Mouse (Mus musculus) neural tube, embryonic 10.5 days (tissue): ENCODE measurements around the gene Pdzrn3.
A peak's percentile ranks its signal among the peaks of the same experiment; 100 is the strongest.

Source experiments
- DNase-seq: peaks from one replicate; pipeline ENCODE4 v3.0.0-alpha.2; 2017; ENCODE audit warnings: low spot score; ENCODE audit errors: extremely low spot score

Gene Pdzrn3

GRCm38 (mm10) chr6:101198943-101199298, 178.8 kb downstream of the Pdzrn3 start:
- DNase-seq = no peak

GRCm38 (mm10) chr6:101198284-101198942, 179.3 kb downstream of the Pdzrn3 start:
- DNase-seq = peak; percentile 81

DNA sequence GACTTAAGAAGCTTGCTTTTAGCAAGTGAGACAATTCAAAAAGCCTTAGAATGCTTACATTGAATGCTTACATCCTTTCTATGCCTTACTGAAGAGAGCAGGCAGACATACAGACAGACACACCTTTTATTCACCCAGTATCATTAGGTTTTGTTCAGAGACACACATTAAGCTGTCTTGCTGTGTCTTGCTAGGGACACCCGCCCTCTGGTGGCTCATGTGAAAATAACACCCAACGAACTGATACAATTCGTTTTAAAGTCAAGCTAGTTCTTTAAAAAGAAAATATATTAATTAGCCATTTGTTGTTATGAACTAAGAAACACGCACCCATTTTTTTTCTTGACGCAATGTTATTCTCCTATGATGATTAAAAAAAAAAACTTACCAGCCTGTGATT, 180.1 kb downstream of the Pdzrn3 start:
- DNase-seq = peak; percentile 71

- no peak for DNase-seq
Measured at GRCm38 (mm10) chr6:101195891-101196290, 181.8 kb downstream of the Pdzrn3 start.

DNA sequence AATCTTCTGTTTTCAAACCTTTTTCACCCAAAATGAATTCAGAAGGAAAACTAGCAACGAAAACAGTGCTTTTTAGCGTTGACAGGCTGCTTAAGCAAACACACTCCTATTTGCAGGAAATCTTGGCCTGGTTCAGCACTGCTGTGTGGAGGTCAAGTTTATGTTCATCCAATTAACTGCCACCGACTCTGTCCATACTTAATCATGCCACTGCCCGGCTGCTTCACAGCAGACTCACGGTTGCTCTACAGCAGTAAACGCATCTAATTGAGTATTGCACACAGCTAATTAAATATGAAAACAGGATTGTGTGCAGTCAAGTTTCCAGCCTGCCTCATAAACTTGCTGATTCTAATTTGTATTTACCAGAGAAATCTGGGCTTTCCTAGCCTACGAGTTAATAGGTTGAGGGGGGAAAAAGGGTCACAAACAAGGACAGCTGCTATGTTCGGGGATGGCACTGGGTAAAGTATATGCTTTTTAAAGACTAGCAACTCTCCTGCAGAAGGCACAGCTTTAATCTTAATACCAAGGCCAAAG, 183.2 kb downstream of the Pdzrn3 start:
- DNase-seq = no peak

- DNase-seq = no peak
Measured at GRCm38 (mm10) chr6:101191576-101191975, 186.1 kb downstream of the Pdzrn3 start.

- DNase-seq = no peak
Measured at GRCm38 (mm10) chr6:101187322-101187721, 190.4 kb downstream of the Pdzrn3 start.

DNA sequence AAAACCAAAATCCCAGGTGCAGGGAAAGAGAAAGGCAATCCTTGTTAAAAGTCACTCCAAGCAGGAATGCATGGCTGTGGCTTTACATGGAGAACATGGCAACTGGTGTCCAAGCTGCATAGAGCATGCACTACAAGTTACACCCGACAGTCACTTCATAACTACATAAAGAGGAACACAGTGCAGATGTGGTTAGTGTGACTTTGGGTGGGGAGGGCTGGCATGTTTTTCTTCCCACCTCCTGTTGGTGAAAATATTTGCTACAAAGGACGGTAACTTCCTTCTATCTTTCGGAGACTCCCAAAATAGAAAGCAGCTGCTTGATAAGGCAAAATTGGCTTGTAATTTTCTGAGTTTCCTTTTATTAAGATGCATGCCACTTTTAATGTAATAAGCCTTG, 190.8 kb downstream of the Pdzrn3 start:
- no peak for DNase-seq

GRCm38 (mm10) chr6:101184103-101184785, 193.5 kb downstream of the Pdzrn3 start:
- no peak for DNase-seq

GRCm38 (mm10) chr6:101170699-101171098, 207.0 kb downstream of the Pdzrn3 start:
- no peak for DNase-seq

DNA sequence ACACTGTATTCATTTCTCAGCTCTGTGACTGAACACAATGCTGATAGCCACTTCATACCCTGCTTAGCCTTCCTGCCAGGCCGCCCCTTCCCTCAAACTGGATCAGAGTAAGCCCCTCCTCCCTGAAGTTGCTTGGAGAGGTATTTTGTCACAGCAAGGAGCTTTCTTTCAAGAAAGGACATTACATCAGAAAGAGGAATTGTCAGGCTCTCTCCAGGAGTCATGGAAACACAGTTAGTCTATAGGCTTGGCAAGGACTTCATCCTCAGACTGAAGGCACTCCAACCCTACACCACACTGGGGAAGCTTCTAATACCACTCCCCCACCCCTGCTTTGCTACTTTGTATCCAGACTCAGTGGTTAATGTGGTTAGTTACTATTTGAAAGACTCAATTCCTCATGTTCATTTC, 224.2 kb downstream of the Pdzrn3 start:
- no peak for DNase-seq

- DNase-seq = no peak
Measured at GRCm38 (mm10) chr6:101135368-101135767, 242.3 kb downstream of the Pdzrn3 start.

DNA sequence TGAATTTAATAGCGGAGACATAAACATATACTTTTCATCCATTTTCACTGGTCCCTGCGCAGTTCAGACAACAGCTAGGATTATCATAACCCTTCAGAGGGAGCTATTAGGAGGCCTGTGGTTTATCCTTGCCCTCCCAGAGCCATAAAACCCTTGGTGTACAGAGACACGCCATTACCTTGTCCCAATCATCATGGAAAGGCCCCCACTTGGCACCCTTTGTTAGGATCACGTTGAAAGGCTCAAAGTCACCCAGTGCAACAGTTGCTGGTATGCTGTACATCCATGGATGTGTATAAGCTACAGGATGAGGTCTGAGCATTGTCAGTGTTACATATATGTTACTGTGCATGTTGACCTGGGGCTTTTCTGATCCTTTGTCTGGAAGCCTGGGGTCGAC, 252.3 kb downstream of the Pdzrn3 start:
- DNase-seq = no peak

DNA sequence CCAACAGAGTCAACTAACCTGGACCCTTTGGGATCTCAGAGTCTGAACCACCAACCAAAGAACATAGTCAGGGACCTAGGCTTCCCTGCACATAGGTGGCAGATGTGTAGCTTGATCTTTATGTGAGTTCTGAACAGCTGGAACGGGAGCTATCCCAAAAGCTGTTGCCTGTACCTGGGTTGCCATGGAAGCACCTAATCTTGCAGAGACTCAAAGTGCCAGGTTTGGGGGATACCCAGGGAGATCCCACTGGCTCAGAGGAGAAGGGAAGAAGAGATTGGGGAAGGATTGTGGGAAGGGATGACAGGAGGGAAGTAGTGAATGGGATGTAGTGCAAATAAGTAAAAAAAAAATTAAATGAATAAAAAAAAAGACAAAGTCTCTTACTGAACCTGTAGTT, 268.7 kb downstream of the Pdzrn3 start:
- no peak for DNase-seq

DNA sequence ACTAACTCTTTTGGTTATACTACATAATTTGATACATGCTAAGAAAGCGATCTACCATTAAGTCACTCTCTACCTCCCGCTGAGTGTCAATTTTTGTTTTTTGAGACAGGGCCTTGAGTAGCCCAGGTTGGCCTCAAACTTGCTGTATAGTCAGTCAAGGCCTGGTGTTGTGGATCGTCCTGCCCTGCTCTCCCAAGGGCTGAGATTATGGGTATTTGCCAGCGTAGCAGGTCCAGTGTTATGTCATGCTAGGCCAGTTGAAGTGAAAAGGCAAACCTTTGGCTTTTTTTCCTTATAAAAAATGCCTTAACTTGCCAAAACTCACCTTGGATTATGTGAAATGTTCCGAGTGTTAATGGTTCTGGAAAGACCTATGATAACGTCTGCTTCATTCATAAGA, 274.2 kb downstream of the Pdzrn3 start:
- no peak for DNase-seq

DNA sequence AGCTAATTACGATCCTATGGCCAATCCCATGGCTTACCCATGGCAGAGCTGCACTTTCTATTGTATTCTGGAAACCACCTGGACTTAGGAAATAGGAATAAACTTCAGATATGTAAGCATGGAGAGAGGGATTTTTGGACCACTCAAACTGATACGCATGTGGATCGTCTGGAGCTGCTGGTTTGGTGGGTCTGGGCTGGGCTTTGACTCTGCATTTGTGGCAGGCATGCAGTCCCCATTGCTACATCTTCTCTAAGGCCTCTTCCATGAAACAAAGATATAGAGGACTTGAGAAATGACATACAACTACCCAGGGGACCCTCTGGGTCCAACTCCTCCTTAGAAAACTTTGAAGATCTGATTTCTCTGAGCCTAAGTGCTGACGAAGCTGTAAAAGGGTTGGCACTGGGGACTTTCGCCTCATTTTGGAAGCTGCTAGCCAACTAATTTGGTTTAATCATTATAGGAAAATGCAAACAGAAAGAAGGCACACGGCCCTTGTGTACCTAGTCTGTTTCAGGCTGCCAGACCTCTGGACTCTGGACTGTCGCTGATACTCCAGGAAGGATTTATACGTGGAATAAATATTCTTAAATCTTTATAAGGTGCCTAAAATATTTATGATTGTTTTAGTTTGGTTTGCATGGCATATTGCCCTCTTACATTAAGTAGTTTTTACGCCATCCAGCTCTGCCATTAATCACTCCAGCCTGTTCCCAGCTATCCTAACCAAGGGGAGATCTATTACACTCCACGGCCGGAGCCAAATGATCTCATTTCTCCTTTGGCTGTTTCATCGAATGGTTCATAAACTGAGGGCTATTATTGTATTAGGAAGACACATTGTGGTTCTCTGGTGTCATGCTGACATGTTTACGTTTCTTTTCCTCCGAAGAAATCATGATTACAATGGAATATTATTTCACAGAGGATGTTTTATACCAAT, 275.7 kb downstream of the Pdzrn3 start:
- DNase-seq = no peak
